Mouse (Mus musculus): Measurements from ENCODE around the gene Mettl1. TPM values are rescaled to one million over a fixed set of nuclear protein-coding genes. Genes with fewer than 3 reads are reported as not detected.

The Mettl1 gene
- polyA plus RNA-seq, 1 experiment from 2014 or later = 29.3 TPM

DNA sequence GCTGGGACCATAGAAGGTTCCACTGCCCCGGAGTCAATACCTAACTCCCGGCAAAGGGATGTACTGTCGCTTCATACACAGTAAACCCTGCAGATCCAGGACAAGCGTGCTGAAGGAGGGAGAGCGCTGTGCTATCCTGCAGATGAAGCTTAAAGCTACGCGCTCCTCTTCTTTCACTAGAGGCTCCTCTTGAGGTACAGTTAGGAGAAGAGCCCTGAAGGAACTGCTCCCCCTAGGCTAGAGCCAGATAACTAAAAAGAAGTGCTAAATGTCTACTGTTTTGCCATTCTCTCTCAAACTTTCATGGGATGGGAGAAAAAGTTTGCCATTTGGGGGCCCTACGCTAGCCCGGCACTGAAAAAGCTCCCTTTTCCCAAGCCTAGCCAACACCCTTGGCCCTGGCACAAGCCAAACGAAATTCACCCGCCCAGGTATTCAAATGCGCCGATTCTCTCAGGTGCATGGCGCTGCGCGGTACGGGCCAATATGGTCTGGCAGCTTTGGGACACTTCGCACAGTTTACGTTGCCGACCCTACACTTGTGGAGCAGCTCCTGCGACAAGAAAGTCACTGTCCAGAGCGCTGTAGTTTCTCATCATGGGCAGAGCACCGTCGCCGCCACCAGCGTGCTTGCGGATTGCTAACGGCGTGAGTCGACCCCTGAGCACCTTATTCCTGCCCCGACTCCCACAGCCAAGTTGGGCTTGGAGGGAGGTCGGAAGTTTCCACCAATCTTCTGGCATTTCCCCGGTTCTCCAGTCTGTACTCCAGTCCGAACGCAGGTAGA, 7.6 kb downstream of the Mettl1 start:
- 3% methylated on average over 35 of the region's 35 CpGs for WGBS
- Histone ChIP-seq H3K27me3 (peaks cover 54% of the 10 kb centered on the region), H3K9me3 (replicated peaks) (no peaks in the 10 kb centered on the region), H3K36me3 (ENCODE audit: poor library complexity, severe bottlenecking) (peaks cover 16% of the 10 kb centered on the region), H3K4me3 (peak overlapping the region; percentile 3; the same call in 1 of the 2 replicates), H3K4me1 (peaks cover 11% of the 10 kb centered on the region), H3K9ac (no peak overlapping the region), H3K27ac (no peak overlapping the region), H3K4me2 (peak overlapping the region; percentile 2; the same call in 1 of the 2 replicates)
- no peak for ATAC-seq

DNA sequence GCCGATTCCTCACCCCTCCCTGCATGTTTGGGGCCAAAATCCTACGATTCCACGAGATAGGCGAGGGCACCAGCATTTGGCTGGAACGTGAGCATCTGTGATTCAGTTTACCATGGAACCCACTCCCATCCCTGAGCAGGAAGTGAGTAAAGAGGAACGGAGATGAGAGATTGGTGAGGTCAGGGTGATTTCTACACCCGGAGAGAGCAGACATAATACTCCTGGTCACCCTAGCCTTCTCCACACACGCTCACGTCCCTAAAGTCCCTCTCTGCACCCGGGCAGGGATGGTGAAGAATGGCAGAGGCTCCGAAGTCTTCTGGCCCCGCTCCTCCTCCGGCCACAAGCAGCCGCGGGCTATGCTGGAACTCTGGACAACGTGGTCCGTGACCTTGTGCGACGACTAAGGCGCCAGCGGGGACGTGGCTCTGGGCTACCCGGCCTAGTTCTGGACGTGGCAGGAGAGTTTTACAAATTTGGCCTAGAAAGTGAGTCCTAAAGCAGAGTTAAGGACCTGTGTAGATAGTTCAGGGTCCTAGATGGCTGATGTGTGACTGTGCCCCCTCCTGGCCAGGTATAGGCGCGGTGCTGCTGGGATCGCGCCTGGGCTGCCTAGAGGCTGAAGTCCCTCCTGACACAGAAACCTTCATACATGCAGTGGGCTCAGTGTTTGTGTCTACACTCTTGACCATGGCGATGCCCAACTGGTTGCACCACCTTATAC, 8.3 kb downstream of the Mettl1 start:
- no peak for ATAC-seq
- peak overlapping the region; percentile 2; the same call in 1 of the 2 replicates for H3K4me2 ChIP-seq
- peaks cover 54% of the 10 kb centered on the region for H3K27me3 ChIP-seq
- no peak overlapping the region for H3K27ac ChIP-seq
- H3K36me3 ChIP-seq (ENCODE audit: poor library complexity, severe bottlenecking) = peaks cover 23% of the 10 kb centered on the region
- 0 out of 2 replicates have a peak overlapping the region, but pooled peaks have one; percentile 14 for H3K9ac ChIP-seq
- H3K4me3 ChIP-seq = peak overlapping the region; percentile 3; the same call in 1 of the 2 replicates
- peaks cover 11% of the 10 kb centered on the region for H3K4me1 ChIP-seq
- 2% methylated on average over 29 of the region's 29 CpGs for WGBS
- H3K9me3 ChIP-seq (replicated peaks) = no peaks in the 10 kb centered on the region

DNA sequence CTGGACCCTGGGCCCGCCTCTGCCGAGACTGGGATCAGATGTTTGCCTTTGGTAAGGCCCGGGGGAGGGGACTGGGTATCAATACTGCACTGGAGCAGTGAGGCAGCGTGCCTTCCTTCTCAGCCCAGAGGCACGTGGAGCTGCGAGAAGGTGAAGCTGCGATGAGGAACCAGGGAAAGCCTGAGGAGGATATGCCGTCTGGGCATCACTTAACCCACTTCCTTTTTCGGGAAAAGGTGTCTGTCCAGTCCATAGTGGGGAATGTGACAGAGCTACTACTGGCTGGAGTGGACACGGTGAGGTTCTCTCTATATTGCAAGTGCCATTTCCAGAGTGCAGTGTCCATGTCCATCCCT, 8.9 kb downstream of the Mettl1 start:
- 17% methylated on average over 10 of the region's 10 CpGs for WGBS
- H3K27me3 ChIP-seq = peaks cover 54% of the 10 kb centered on the region
- peaks cover 11% of the 10 kb centered on the region for H3K4me1 ChIP-seq
- H3K36me3 ChIP-seq (ENCODE audit: poor library complexity, severe bottlenecking) = peaks cover 24% of the 10 kb centered on the region
- no peak overlapping the region for H3K4me2 ChIP-seq
- H3K4me3 ChIP-seq = no peak overlapping the region
- H3K9ac ChIP-seq = no peak overlapping the region
- H3K27ac ChIP-seq = no peak overlapping the region
- no peak for ATAC-seq
- H3K9me3 ChIP-seq (replicated peaks) = no peaks in the 10 kb centered on the region

DNA sequence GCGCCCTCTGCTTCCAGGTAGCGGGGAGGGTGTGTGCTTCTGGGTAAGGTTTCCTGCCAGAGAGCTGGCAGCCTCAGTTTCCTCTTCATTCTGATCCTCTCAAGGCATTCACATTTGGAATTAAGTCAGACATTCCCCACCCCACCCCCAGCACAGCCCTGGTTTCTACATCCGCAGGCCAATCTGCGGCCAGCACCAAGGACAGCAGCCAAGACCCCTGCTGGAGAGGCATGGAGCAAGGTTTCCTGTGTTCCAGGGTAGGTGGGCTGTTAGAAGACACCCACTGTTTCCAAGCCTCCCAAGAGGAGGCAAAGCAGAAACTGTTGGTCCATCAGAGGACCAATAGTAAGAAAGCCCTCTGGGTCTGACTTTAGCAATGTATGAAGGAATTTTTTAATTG, 13.4 kb downstream of the Mettl1 start:
- Histone ChIP-seq H3K4me1 (peaks cover 16% of the 10 kb centered on the region), H3K9ac (no peak overlapping the region), H3K9me3 (replicated peaks) (no peaks in the 10 kb centered on the region), H3K4me3 (no peak overlapping the region), H3K27me3 (peaks cover 27% of the 10 kb centered on the region), H3K27ac (no peak overlapping the region), H3K36me3 (ENCODE audit: poor library complexity, severe bottlenecking) (peaks cover 53% of the 10 kb centered on the region), H3K4me2 (no peak overlapping the region)
- WGBS = 74% methylated on average over 4 of the region's 4 CpGs
- no peak for ATAC-seq

DNA sequence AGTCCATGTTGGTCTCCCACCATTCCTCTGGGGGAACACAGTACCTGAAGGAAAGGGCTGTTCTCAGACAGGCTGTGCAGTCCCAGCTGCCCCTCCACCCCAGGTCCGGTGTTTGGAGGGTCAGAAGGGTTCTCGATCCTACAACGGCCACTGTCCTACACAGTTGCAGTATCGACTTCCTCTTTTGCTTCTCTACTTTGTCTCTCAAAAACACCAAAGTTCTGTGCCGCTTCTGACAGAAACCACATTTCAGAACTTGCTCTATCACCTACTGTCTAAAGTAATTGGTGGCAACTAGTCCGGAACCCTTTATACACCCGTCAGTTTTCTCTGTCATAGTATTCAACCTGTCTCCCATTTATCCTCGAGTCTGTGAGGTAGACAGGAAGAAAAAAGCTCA, 14.2 kb downstream of the Mettl1 start:
- no peak overlapping the region for H3K4me3 ChIP-seq
- no peak for ATAC-seq
- peaks cover 53% of the 10 kb centered on the region for H3K36me3 ChIP-seq (ENCODE audit: poor library complexity, severe bottlenecking)
- H3K4me1 ChIP-seq = peaks cover 17% of the 10 kb centered on the region
- WGBS = 95% methylated on average over 8 of the region's 8 CpGs
- H3K27me3 ChIP-seq = peaks cover 19% of the 10 kb centered on the region
- H3K27ac ChIP-seq = no peak overlapping the region
- H3K4me2 ChIP-seq = no peak overlapping the region
- no peak overlapping the region; the same call in 1 of the 2 replicates for H3K9ac ChIP-seq
- H3K9me3 ChIP-seq (replicated peaks) = no peaks in the 10 kb centered on the region

DNA sequence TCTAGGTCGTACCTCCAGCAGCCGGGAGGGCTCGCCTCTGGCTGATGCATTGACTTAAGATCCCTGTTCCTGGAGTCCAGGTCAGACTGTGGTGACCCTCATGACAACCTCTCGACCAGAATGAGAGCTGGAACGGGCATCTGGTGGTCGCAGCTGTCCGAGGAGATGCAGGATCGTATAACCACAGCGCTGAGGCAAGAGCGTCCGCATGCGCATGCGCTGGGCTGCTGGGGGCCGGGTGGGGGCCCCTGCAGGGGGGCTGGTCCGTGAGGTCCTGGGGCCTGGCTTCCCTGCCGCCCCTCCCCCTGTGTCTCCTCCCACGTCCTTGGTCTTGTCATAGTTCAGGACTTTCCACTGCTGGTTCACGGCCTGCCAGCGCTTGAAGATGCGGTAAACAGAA, 15.3 kb downstream of the Mettl1 start:
- H3K4me1 ChIP-seq = peaks cover 27% of the 10 kb centered on the region
- no peak for ATAC-seq
- no peak overlapping the region for H3K9ac ChIP-seq
- 93% methylated on average over 20 of the region's 20 CpGs for WGBS
- no peak overlapping the region for H3K27ac ChIP-seq
- H3K4me3 ChIP-seq = no peak overlapping the region
- H3K4me2 ChIP-seq = no peak overlapping the region
- H3K27me3 ChIP-seq = peaks cover 8% of the 10 kb centered on the region
- peaks cover 53% of the 10 kb centered on the region for H3K36me3 ChIP-seq (ENCODE audit: poor library complexity, severe bottlenecking)
- H3K9me3 ChIP-seq (replicated peaks) = no peaks in the 10 kb centered on the region

DNA sequence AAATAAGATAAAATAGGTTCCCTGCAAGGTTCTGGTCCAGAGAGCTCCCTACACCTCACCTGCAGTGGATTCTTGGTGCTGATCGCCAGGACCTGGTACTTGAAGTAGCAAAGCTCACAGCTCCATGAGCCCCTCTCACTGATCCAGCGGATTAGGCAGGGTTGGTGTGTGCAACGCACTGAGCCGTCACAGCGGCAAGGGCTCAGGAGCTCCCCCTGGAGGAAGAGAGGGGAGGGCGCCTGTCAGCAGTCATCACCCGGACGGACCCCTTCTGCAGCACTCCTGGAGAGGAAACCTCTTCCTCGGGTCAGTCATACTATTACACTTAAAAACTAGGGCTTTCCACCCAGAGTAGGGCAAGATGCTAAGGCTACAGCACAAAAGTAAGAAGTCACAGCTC, 16.9 kb downstream of the Mettl1 start:
- Histone ChIP-seq H3K9me3 (replicated peaks) (no peaks in the 10 kb centered on the region), H3K36me3 (ENCODE audit: poor library complexity, severe bottlenecking) (peaks cover 49% of the 10 kb centered on the region), H3K27ac (no peak overlapping the region), H3K4me2 (peak overlapping the region; percentile 91), H3K27me3 (no peaks in the 10 kb centered on the region), H3K4me3 (peak overlapping the region; percentile 92), H3K4me1 (peaks cover 36% of the 10 kb centered on the region), H3K9ac (peak overlapping the region; percentile 97)
- 0% methylated on average over 9 of the region's 9 CpGs for WGBS
- ATAC-seq = peak; percentile 25; the same call in 1 of the 2 replicates

DNA sequence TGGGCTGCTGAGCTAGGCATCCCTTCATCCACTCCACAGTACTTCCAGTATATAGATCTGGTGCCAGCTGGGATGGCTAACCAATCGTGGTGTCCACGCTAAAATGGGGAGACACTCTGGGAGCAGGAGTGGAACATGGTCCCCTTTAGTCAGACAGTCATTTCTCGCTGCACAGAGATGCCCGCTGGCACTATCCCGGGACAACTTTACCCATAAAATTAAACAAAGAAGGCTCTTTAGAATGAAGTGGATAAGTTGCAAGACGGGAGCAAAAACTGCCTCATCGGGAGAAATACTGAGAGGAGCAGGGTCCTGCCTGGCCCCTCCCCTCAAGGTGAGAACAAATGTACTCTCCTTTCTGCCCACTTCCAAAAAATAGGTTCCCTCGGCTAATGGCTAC, 17.5 kb downstream of the Mettl1 start:
- WGBS = 7% methylated on average over 8 of the region's 8 CpGs

DNA sequence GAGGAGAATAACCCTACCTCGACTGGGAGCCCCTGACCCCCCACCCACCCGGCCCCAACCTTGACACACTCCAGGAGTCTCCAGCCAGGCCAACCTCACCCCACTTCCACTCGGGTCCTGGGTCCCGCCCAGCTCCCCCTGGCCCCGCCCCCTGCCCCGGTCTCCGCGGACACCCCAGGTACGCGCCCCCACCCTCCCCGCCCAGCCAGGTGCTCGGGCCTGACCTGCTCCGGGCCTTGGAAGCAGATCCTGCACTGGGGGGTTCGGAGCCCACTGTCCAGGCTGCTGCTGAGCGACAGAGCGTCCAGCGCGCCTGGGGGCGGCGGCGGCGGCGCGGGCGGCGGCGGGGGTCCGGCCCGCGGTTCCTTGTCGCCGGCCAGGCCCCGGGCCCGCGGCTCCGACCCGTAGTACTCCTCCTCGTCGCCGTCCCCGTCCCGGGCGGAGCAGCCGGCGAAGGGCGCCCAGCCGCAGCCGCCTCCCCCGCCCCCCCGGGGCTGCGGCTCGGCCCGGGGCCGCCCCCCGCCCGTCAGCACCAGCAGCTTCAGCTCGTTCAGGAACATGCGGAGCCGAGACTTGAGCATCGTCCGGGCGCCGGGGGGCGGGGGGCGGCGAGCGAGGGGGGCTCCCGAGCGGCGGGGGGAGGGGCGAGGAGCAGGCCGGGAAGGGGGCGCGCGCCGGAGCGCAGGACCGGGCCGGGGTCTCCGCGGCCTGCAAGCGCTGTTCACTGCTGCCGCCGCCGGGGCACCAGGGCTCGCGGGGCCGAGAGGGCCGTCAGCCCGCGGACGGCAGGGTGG, 18.2 kb downstream of the Mettl1 start:
- H3K4me3 ChIP-seq = peak overlapping the region; percentile 92
- H3K9me3 ChIP-seq (replicated peaks) = no peaks in the 10 kb centered on the region
- peak overlapping the region; percentile 97 for H3K9ac ChIP-seq
- 0 out of 2 replicates have a peak, but pooled peaks have one; percentile 0 for ATAC-seq
- H3K4me2 ChIP-seq = peak overlapping the region; percentile 91
- 1% methylated on average over 31 of the region's 92 CpGs for WGBS
- no peaks in the 10 kb centered on the region for H3K27me3 ChIP-seq
- H3K36me3 ChIP-seq (ENCODE audit: poor library complexity, severe bottlenecking) = peaks cover 37% of the 10 kb centered on the region
- H3K4me1 ChIP-seq = peaks cover 36% of the 10 kb centered on the region
- peak overlapping the region; percentile 96 for H3K27ac ChIP-seq

More for the DNA sequence above, 17.5 kb downstream of the Mettl1 start:
- no peaks in the 10 kb centered on the region for H3K27me3 ChIP-seq
- H3K4me2 ChIP-seq = peak overlapping the region; percentile 91
- H3K4me1 ChIP-seq = peaks cover 36% of the 10 kb centered on the region
- peak overlapping the region; percentile 8; the same call in 1 of the 2 replicates for H3K27ac ChIP-seq
- H3K9ac ChIP-seq = peak overlapping the region; percentile 97
- H3K4me3 ChIP-seq = peak overlapping the region; percentile 92
- ATAC-seq = no peak
- H3K36me3 ChIP-seq (ENCODE audit: poor library complexity, severe bottlenecking) = peaks cover 43% of the 10 kb centered on the region
- H3K9me3 ChIP-seq (replicated peaks) = no peaks in the 10 kb centered on the region

DNA sequence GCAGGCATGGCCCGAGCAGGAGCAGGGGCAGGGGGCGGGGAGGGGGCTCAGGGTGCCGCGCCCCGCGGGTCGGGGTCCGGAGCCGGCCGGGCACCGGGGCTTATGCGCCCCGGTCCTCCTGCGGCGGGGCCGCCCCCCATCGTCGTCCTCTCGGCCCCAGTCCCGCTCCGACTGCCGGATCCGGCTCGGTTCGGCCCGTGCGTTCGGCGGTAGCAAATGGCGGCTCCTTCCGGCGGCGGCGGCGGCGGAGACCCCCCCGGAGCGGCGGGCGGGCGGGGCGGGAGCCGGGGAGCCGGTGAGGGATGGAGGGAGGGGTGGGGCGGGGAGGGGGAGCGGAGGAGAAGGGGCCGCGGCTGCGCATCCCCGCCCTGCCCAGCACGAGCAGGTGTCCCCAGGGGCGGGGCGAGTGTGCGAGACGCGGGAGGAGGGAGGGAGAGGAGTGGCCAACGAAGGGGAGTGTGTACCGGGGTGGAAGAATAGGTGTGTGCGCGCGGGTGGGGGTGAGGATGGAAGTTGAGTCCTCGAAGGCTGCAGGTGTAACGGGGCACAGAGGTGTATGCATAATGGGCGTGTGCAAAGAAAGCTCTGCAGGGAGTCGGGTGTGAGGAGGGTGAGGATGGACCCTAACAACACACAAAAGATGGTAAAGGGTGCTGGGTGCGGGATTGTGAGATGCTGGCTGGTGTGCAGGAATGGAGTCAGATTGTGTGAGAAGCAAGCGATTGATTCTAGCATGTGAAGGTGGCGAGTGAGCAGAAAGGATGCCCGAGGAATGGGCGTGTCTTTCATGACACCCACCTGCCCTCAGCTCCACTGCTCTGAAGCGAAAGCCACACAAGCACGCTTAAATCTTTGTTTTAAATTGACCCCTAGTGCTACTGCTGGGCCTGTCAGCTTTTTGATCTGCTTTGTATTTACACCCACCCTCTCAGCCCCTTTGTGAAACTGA, 19.0 kb downstream of the Mettl1 start, which contains the start of gene March9:
Gene March9, minus strand, starts transcription at position 217 of the 949 bp plus-strand sequence.
- Histone ChIP-seq H3K4me3 (peak within 1 kb of the TSS; percentile 92), H3K36me3 (ENCODE audit: poor library complexity, severe bottlenecking) (peaks cover 34% of the 10 kb centered on the region), H3K9ac (peak within 1 kb of the TSS; percentile 97), H3K27me3 (no peaks in the 10 kb centered on the region), H3K4me2 (peak within 1 kb of the TSS; percentile 91), H3K9me3 (replicated peaks) (no peaks in the 10 kb centered on the region), H3K4me1 (peaks cover 44% of the 10 kb centered on the region), H3K27ac (peak within 1 kb of the TSS; percentile 96)
- under 1% methylated on average over 60 of the region's 72 CpGs for WGBS
- ATAC-seq = peak; percentile 48

DNA sequence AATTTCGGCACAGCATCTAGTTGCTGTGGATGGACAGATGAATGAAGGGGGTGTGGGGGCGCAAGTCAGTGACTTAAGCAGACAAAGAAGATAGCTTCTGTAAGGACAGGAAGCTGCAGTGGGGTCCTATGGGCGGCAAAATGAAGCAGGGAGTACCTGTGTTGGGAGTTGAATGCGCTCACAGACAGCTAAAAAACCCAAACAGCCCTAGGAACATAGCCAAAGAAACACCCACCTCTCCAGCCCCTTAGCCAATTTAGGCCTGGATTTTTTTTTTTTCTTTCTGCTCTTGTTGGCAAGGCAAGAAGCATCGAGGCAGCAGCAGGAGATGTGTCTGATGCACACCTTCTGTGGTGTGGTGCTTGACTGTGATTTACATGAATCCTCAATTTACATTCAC, 19.9 kb downstream of the Mettl1 start:
- WGBS = 17% methylated on average over 5 of the region's 5 CpGs
- Histone ChIP-seq H3K4me1 (peaks cover 52% of the 10 kb centered on the region), H3K9ac (peak overlapping the region; percentile 97), H3K9me3 (replicated peaks) (no peaks in the 10 kb centered on the region), H3K27ac (peak overlapping the region; percentile 96), H3K36me3 (ENCODE audit: poor library complexity, severe bottlenecking) (peaks cover 34% of the 10 kb centered on the region), H3K27me3 (no peaks in the 10 kb centered on the region), H3K4me3 (peak overlapping the region; percentile 92), H3K4me2 (peak overlapping the region; percentile 91)
- no peak for ATAC-seq
